Mouse (Mus musculus) CH12.LX (cell line): ENCODE data around the gene Gm35549. TPM values are rescaled to one million over a fixed set of nuclear protein-coding genes. Genes with fewer than 3 reads are reported as not detected.

ENCODE experiments used
- DNase-seq: peaks from one replicate; pipeline ENCODE4 v3.0.0-alpha.2; 2013; ENCODE audit errors: extremely low read depth
- H3K27ac ChIP-seq: 2 replicates; pipeline ENCODE4 v1.5.1; 2012; ENCODE audit warnings: low read depth, mild to moderate bottlenecking, control low read depth, moderate library complexity; ENCODE audit not compliant: insufficient read depth
- H3K27me3 ChIP-seq: replicated peaks from 2 replicates; pipeline ENCODE3; 2012; ENCODE audit warnings: inconsistent platforms
- H3K36me3 ChIP-seq, 2 experiments: replicated peaks in 1 of 2; 2 replicates each; pipeline versions ENCODE3 to v1.6.1; 2012; ENCODE audit warnings: inconsistent platforms in 1 of 2, low read length in 1 of 2, mild to moderate bottlenecking in 1 of 2, mixed read lengths in 1 of 2, moderate library complexity in 1 of 2; ENCODE audit not compliant: control insufficient read depth in 1 of 2, insufficient read depth in 1 of 2
- H3K4me1 ChIP-seq, 2 experiments: 2 replicates each; pipeline ENCODE4 v1.6.1; 2012; ENCODE audit warnings: inconsistent platforms in 1 of 2, moderate library complexity in 1 of 2; ENCODE audit not compliant: insufficient read depth in 2 of 2, control insufficient read depth in 1 of 2
- H3K4me2 ChIP-seq: 2 replicates; pipeline ENCODE4 v1.6.1; 2012; ENCODE audit warnings: low read depth, mild to moderate bottlenecking, control low read depth; ENCODE audit not compliant: poor library complexity, insufficient read depth, severe bottlenecking
- H3K4me3 ChIP-seq, 3 experiments: fragments of 150-350 bp in 1 of 3; sonication (generic) in 1 of 3; replicated peaks in 1 of 3; 2 replicates each; pipeline versions ENCODE3 to v1.5.1; 2011 to 2012; ENCODE audit warnings: low read depth in 2 of 3, low read length in 2 of 3, mild to moderate bottlenecking in 2 of 3, moderate library complexity in 2 of 3, control low read depth in 1 of 3, improper control_type of control experiment in 1 of 3, inconsistent platforms in 1 of 3, mixed read lengths in 1 of 3; ENCODE audit not compliant: poor library complexity in 1 of 3
- H3K79me2 ChIP-seq: replicated peaks from 2 replicates; pipeline ENCODE4 v1.6.1; 2012; ENCODE audit warnings: mild to moderate bottlenecking, moderate library complexity; ENCODE audit not compliant: control insufficient read depth, poor library complexity, insufficient read depth, severe bottlenecking; ENCODE audit errors: extremely low read depth
- H3K9ac ChIP-seq: 2 replicates; pipeline ENCODE4 v1.6.1; 2012; ENCODE audit warnings: low read depth, mild to moderate bottlenecking, control low read depth, moderate library complexity; ENCODE audit not compliant: insufficient read depth
- H3K9me3 ChIP-seq: replicated peaks from 2 replicates; pipeline ENCODE3; 2012; ENCODE audit warnings: low read length, inconsistent platforms, mixed read lengths
- CHD1 ChIP-seq: IDR thresholded peaks from 2 replicates; pipeline ENCODE4 v1.6.1; 2012; ENCODE audit warnings: low read depth, low read length, improper control_type of control experiment, inconsistent platforms
- CTCF ChIP-seq, 2 experiments: IDR thresholded peaks in 1 of 2; conservative IDR thresholded peaks in 1 of 2; 2 replicates each; pipeline ENCODE4 v1.5.1; 2011 to 2012; ENCODE audit warnings: low read depth in 2 of 2, low read length in 2 of 2, improper control_type of control experiment in 1 of 2, inconsistent platforms in 1 of 2, mild to moderate bottlenecking in 1 of 2, moderate library complexity in 1 of 2
- ETS1 ChIP-seq: conservative IDR thresholded peaks from 2 replicates; pipeline ENCODE4 v1.6.1; 2012; ENCODE audit warnings: low read depth, mild to moderate bottlenecking, inconsistent platforms, low read length, improper control_type of control experiment, moderate library complexity
- MAX ChIP-seq: IDR thresholded peaks from 2 replicates; pipeline ENCODE4 v1.6.1; 2011; ENCODE audit warnings: low read length, improper control_type of control experiment
- MYC ChIP-seq: IDR thresholded peaks from 2 replicates; pipeline ENCODE4 v1.6.1; 2011; ENCODE audit warnings: low read depth, mild to moderate bottlenecking, improper control_type of control experiment, low read length
- PAX5 ChIP-seq: IDR thresholded peaks from 2 replicates; pipeline ENCODE4 v1.6.1; 2012; ENCODE audit warnings: low read length, inconsistent platforms, mixed read lengths
- SIN3A ChIP-seq: IDR thresholded peaks from 2 replicates; pipeline ENCODE4 v1.6.1; 2012; ENCODE audit warnings: low read length, improper control_type of control experiment, inconsistent platforms
- TBP ChIP-seq: conservative IDR thresholded peaks from 2 replicates; pipeline ENCODE4 v1.6.1; 2011; ENCODE audit warnings: low read depth, low read length, improper control_type of control experiment
- UBTF ChIP-seq: IDR thresholded peaks from 2 replicates; pipeline ENCODE4 v1.6.1; 2012; ENCODE audit warnings: low read depth, mild to moderate bottlenecking, inconsistent platforms, low read length, improper control_type of control experiment, moderate library complexity
- USF1 ChIP-seq: IDR thresholded peaks from 2 replicates; pipeline ENCODE4 v1.6.1; 2014; ENCODE audit warnings: low read depth, mild to moderate bottlenecking, inconsistent platforms, low read length, improper control_type of control experiment
- ZC3H11A ChIP-seq: IDR thresholded peaks from 2 replicates; pipeline ENCODE4 v1.6.1; 2012; ENCODE audit warnings: low read depth, mild to moderate bottlenecking, inconsistent platforms, low read length, improper control_type of control experiment
- ZMIZ1 ChIP-seq: IDR thresholded peaks from 2 replicates; pipeline ENCODE4 v1.6.1; 2012; ENCODE audit warnings: low read depth, mild to moderate bottlenecking, inconsistent platforms, low read length, improper control_type of control experiment
- dilution Hi-C: fragments of 300-500 bp; cut with MboI; formaldehyde crosslinking; loops from 2 replicates; pipeline ENCODE4 v1.14.3; 2020; ENCODE audit warnings: low sequenced_read_pairs; ENCODE audit not compliant: extremely low pct_unique_long_range_greater_than_20kb, extremely low pct_ligation_motif_present
- in situ Hi-C: fragments of 300-500 bp; cut with MboI; formaldehyde crosslinking; loops from 3 replicates; pipeline ENCODE4 v1.14.3; 2019; ENCODE audit warnings: low sequenced_read_pairs, low pct_ligation_motif_present, low pct_unique_long_range_greater_than_20kb, mixed read lengths
- polyA plus RNA-seq: library from polyadenylated mRNA; unstranded; fragments of >175 nt; gene quantifications from 2 replicates; pipeline ENCODE4 v1.2.1, GENCODE M21; 2012; ENCODE audit warnings: low read depth; ENCODE audit not compliant: insufficient read length
- total RNA-seq, 2 experiments: library from RNA; depleted of rRNA; stranded (reverse); fragments of 300-350 nt in 1 of 2; fragments of >200 nt in 1 of 2; gene quantifications; 2 replicates each; pipeline ENCODE4 v1.2.3; 2012 to 2014

Gm35549 gene
- total and polyA plus RNA-seq, 3 experiments, result not detected

GRCm38 (mm10) chr9:122846156-122846555, 2.3 kb upstream of the Gm35549 start:
- H3K27me3 ChIP-seq, result no peaks in the 10 kb centered on the region
- H3K9ac ChIP-seq, result no peak overlapping the region
- peaks cover 3 to 22% of the 10 kb centered on the region in 2 experiments for H3K36me3 ChIP-seq
- dilution Hi-C loops (no loop called here), in situ Hi-C loops (no loop called here)
- H3K4me3 ChIP-seq, result no peak overlapping the region
- H3K4me2 ChIP-seq, result no peak overlapping the region
- no peaks in the 10 kb centered on the region for H3K9me3 ChIP-seq
- H3K27ac ChIP-seq, result no peak overlapping the region
- no peak for DNase-seq
- no peaks in the 10 kb centered on the region for H3K4me1 ChIP-seq
- H3K79me2 ChIP-seq, result no peaks in the 10 kb centered on the region
- TF ChIP-seq ZMIZ1, result no peak

DNA sequence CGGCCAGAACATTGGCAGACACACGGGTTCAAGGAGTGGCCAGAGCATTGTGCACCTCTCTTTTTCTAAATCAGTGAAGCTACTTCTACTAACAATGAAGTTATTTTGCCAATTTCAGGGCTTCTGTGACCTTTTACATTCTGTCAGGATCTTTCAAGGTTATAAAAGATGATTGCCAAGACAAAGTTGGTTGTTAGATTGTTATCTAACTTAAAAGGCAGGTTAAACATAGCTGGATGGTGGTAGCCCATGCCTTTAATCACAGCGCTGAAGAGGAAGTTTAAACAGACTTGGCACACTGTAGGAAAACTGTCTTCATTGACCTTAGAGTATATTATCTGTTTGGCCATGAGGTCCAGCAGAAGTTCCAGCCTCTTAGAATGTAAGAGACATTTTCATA, 1.8 kb upstream of the Gm35549 start:
- no peak overlapping the region for H3K4me3 ChIP-seq
- no peak overlapping the region for H3K27ac ChIP-seq
- dilution Hi-C loops, result no loop called here
- TF ChIP-seq UBTF, result no peak
- no peak for TF ChIP-seq ZC3H11A
- TF ChIP-seq PAX5, result no peak
- no peak for TF ChIP-seq CTCF (conservative IDR thresholded peaks at IDR 0.05 in 1 of 2, IDR thresholded peaks at IDR 0.05 in 1 of 2; ENCODE audit: low read depth in 2 of 2, low read length in 2 of 2)
- TF ChIP-seq SIN3A, result no peak
- TF ChIP-seq MYC, result no peak
- no peak for TF ChIP-seq MAX
- no peak for TF ChIP-seq USF1
- no peak for TF ChIP-seq CHD1
- TF ChIP-seq ETS1, result no peak
- H3K27me3 ChIP-seq, result no peaks in the 10 kb centered on the region
- H3K4me2 ChIP-seq, result no peak overlapping the region
- in situ Hi-C loops, result no loop called here
- no peak overlapping the region for H3K9ac ChIP-seq
- H3K36me3 ChIP-seq, result peaks cover 0 to 17% of the 10 kb centered on the region in 2 experiments
- no peaks in the 10 kb centered on the region for H3K79me2 ChIP-seq
- DNase-seq, result no peak
- no peaks in the 10 kb centered on the region for H3K4me1 ChIP-seq
- no peaks in the 10 kb centered on the region for H3K9me3 ChIP-seq

- DNase-seq, result no peak
- no peaks in the 10 kb centered on the region for H3K9me3 ChIP-seq
- H3K9ac ChIP-seq, result no peak overlapping the region
- no peaks in the 10 kb centered on the region for H3K27me3 ChIP-seq
- H3K4me2 ChIP-seq, result no peak overlapping the region
- dilution Hi-C loops, result no loop called here
- H3K79me2 ChIP-seq, result no peaks in the 10 kb centered on the region
- in situ Hi-C loops, result no loop called here
- TF ChIP-seq CTCF (conservative IDR thresholded peaks at IDR 0.05 in 1 of 2, IDR thresholded peaks at IDR 0.05 in 1 of 2; ENCODE audit: low read depth in 2 of 2, low read length in 2 of 2) (peak in 1 of 2 experiments; percentile 14; a peak in 1 of 4 replicates), TBP (no peak)
- peaks cover 9 to 40% of the 10 kb centered on the region in 2 experiments for H3K36me3 ChIP-seq
- no peak overlapping the region for H3K4me3 ChIP-seq
- H3K4me1 ChIP-seq, result no peaks in the 10 kb centered on the region
- no peak overlapping the region for H3K27ac ChIP-seq
These were observed 6.2 kb downstream of the Gm35549 start for GRCm38 (mm10) chr9:122837680-122838079.
